Mouse (Mus musculus): ENCODE measurements around the gene Gm17361.
"Not testable (repeated sequence)": the region's sequence is repeated elsewhere in the genome, so short reads cannot be mapped to it uniquely, and the experiment has no call there.

Gene Gm17361

DNA sequence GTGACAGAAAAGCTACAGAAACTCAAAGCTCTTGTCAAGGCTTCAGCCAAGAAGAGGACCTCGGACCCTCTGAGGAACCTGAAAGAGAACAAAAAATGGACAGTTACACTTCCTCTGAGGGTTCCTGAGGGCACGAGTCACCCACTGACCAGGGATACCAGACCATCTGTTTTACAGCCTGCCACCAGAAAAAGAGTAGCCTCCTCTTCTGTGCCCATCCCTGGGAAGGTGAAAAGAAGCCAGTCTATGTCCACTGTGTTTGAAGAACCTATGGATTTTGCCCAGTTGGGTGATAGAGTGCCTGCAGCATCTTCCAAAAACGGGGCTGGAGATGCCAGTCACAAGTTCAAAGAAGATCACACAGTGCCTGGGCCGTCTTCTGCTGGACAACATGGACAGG lies at the start of gene Gm17361:
Gene Gm17361 (plus strand): TSS at position 301 of the 400 bp plus-strand sequence.
- DNase-seq (ENCODE audit: low read depth) = not testable (repeated sequence)
